Mouse (Mus musculus): ENCODE results near the gene Tmem205. TPM values are rescaled to one million over a fixed set of nuclear protein-coding genes. Genes with fewer than 3 reads are reported as not detected.

Gene Tmem205
- total RNA-seq (2014; fragmentation: Nextera tagmentation), result 40.4 and 75.8 TPM in 2 replicates
- 21.1 and 33.3 TPM in 2 replicates for total RNA-seq (2017)

DNA sequence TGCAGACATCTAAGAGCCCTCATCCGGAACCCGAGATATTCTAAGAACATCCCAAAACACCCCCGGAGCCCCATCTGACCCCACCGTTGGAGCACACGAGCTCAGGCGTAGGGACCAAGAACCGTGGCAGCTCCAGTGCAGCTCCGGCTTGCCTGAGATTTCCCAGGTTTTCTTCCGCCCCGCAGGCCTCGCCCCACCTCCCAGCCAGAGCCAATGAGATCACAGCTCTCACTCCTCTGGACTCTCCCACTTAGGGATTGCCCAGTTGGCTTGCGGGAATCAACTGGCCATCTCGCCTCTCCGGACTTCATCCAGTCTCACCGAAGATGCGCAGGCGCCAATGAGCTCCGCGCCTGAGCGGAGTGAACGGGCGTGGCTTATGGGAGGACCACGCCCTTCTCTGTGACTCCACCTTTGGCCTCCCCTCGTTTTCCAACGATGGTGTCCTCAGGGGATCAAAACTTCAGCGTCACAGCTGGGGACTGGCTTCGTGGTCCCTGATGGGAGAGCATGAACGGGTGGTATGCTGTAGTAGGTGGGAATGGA lies at the start of gene Tmem205, which contains the start of gene Ccdc159:
Tmem205 (minus strand) TSS at position 349 of the 546 bp plus-strand sequence.
Ccdc159 (plus strand) TSS at position 264 of the 546 bp plus-strand sequence.
- ATAC-seq (replicated peaks; ENCODE audit: poor library complexity, severe bottlenecking), result peak; percentile 81

DNA sequence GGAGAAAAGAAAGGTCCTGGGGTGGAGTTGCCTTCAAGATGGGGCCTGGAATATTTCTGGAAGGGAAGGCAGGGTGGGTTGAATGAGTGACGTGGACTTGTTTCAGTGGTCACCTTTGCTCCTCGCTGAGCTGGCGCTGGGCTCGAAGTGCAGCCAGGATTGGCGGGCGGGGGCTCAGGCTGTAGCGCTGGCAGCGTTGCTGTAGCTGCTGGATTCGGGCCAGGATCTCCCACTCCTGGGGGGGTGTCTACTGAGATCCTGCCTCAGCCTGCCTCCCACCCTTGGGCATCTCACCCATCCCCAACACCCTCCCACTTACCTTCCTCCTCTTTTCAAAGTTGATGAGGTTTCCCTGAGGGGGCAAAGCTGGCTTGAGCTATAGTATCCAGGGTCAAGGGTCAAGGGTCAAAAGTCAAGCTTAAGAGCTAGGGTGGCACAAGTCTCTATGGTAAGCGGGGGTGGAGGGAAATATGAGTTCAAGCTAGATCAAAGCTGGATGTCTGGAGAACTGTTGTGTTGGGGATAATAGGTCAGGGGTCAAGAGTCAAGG lies 49.3 kb upstream of the Tmem205 start:
- ATAC-seq (replicated peaks; ENCODE audit: poor library complexity, severe bottlenecking), result no peak

DNA sequence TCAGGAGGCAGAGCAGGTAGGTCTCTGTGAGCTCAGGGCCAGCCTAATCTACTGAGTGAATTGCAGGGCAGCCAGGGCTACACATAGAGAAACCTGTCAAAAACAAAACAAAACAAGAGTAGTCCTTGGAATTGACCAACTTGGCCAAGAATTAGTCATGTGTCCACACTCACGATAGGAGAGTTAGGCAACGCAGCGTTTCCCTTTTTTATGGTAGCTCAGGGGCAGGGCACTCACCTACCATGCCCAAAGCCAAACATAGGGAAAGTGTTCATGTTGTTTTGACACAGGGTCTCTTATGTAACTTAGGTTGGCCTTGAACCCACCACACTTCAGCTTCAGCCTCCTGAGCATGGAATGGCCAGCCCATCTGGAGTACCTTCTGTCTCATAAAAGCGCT lies 41.9 kb upstream of the Tmem205 start:
- ATAC-seq (replicated peaks; ENCODE audit: poor library complexity, severe bottlenecking), result peak; percentile 79

DNA sequence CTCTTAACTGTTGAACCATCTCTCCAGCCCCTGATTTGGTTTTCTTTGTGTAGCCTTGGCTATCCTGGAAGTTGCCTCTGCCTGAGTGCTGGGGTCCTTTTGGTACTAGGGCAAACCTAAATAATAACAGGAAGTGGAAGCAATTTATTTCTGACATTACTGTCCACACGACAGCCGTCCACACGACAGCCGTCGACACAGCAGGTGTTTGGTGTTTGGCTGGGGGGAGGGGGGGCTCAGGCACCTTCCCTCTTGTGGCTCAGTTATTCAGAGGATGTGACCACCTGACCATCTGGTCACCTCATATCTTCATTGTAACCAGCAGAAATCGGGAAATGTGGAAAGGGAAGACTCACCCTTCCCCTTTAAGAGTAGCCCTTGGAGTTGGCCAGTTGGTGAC lies 41.5 kb upstream of the Tmem205 start:
- ATAC-seq (replicated peaks; ENCODE audit: poor library complexity, severe bottlenecking), result no peak; the same call in 1 of the 2 replicates

DNA sequence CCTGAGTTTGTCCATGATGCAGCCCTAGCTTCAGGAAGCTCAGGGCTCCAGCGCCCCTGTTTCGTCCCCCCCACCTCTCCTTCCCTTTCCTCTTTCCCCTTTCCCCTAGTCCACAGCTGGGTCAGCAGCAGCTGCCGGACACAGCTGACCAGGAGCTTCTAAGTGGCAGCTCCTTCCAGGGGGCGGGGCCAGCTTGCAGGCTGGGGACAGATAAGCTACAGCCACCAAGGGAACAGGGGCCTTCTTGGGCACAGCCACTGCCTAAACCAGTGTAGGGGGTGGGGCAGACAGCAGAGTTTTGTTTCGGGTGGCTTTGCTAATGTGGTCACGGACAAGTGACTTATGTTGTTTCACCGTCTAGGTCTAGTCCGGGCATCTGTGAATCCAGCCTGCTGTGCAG lies 36.1 kb upstream of the Tmem205 start, which contains the start of gene Epor:
Epor (minus strand) TSS at position 90 of the 400 bp plus-strand sequence.
- ATAC-seq (replicated peaks; ENCODE audit: poor library complexity, severe bottlenecking), result peak; percentile 9; the same call in 1 of the 2 replicates

DNA sequence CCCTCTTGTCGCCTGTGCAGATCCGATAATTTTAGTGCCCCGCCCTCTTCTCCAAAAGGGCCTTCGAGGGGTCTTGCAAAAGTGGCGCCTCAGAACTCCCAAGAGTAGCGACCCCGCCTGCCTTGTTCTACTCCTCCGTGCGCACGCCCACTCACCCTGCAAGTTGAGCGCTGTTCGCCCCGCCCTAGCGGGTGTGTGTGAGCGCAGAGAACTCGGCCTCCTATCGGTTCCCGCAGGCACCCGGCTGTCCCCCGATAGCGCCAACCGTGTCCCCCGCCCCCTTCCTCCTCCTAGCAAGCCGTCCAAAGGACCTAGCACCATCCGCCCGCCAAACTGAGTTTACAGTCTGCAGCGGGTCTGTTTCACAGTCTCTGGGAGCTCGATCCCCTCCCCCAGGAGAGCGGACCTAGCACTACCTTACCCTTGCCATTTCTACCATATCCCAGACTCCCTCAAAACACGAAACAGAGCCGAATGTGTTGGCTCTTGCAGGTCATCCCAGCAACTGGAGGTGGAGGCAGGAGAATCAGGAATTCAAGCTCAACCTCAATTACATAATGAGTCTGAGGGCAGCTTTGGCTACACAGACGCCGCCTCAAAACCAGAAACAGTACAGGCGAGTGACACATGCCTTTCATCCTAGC lies 35.2 kb upstream of the Tmem205 start:
- peak; percentile 92 for ATAC-seq (replicated peaks; ENCODE audit: poor library complexity, severe bottlenecking)

DNA sequence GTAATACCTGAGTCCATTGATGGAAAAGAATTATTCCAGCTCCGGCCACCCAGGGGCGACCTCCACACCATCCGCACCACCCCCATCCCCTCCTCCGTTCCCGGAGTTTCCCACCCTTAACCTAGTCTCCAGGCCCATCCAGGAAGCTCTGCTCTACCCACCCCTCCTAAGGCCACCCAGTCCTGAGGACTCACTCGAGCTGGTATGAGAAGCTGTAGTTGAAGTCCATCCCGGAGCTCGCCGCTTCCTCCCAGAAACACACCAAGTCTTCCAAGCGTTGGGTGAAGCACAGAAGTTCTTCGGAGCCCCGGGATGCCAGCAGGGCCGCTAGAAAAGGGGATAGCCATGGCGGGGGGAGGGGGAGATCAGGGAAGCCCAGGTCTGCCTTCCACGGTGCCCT lies 34.7 kb upstream of the Tmem205 start:
- ATAC-seq (replicated peaks; ENCODE audit: poor library complexity, severe bottlenecking), result no peak

DNA sequence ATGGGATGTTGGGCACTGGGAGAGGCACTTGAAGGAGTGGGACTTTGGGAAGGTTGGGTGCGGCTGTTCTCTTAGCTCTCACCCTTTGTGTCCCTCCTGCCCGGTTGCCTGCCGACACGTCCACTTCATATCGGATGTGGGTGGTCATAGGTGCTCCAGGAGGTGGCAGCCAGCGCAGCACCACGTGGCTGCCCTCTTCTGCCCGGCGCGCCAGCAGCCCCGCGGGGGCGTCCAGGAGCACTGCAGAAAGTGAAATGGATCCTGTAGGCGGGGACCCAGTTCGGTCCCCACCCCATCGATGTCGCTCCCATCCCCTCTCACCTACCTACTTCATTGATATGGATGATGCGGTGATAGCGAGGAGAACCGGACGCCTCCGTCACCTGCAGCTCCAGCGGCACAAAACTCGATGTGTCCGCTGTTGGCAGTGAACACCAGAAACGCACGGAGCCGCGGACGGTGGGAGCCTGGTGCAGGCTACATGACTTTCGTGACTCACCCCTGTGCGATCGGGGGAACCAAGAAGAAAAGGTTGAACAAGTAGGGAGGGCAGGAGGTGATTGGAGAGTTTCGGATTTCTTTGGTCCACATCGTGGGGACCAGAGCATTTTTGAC lies 34.1 kb upstream of the Tmem205 start:
- peak; percentile 22; the same call in 1 of the 2 replicates for ATAC-seq (replicated peaks; ENCODE audit: poor library complexity, severe bottlenecking)

DNA sequence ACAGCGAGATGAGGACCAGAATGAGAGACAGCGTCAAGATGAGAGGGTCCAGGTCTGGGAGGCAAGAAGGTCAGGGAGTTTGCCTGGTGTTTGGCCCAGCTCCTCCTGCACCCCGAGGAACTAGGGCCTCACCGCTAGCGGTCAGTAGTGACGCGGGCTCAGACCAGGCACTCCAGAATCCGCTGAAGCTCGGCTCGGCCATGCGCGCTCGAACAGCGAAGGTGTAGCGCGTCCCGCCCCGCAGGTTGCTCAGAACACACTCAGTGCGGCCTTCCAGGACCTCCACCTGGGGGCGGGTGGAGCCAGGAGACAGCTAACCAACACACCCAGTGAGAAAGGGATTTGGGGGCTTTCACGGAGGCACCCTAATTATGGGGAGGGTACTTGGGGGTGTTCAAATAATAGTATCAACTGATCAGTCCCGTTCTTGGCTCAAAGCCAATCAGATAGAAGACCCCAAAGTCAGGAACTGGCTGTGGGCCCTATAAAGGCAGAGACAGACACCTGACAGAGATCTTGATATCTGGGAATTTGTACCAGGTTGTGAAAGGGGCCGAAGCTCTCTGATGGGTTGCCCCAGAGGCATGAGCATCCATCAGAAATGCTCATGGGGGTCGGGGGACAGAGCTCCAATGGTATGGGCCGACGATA lies 33.3 kb upstream of the Tmem205 start:
- no peak for ATAC-seq (replicated peaks; ENCODE audit: poor library complexity, severe bottlenecking)

DNA sequence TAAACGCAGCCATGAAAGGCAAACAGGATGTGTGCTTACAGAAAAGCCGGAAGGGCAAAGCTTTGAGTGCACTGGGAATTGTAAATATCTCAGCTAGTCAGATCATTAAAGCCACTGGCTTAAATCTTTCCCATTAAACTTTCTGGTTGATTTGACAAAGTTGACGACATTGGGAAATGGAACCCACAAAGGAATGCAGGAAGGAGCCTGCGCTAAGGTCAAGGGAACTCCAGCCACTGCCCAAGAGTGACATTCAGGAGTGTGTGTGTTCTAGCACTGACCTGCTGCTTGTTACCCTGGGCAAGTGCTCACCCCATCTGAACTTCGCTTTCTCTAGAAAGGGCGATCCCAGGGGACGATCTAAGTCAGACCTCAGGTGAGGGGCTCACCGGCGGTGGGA lies 32.8 kb upstream of the Tmem205 start:
- no peak for ATAC-seq (replicated peaks; ENCODE audit: poor library complexity, severe bottlenecking)

DNA sequence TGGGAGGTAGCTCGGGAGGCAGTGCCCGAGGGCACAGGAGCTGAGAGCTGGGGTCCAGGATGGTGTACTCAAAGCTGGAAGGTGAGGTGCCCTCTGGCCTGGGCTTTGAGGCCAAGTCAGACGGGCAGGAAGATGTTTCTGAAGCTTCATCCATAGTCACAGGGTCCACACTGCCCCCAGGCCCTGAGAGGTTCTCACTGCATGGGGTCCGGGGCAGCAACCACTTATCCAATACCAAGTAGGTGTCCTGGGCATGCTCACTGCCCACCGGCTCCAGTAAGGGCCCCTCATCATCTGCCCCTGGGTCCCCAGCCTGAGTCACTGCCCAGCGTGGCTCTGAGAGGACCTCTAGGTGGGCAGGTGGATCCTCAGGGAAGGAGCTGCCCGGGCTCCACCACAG lies 31.9 kb upstream of the Tmem205 start:
- ATAC-seq (replicated peaks; ENCODE audit: poor library complexity, severe bottlenecking), result no peak

DNA sequence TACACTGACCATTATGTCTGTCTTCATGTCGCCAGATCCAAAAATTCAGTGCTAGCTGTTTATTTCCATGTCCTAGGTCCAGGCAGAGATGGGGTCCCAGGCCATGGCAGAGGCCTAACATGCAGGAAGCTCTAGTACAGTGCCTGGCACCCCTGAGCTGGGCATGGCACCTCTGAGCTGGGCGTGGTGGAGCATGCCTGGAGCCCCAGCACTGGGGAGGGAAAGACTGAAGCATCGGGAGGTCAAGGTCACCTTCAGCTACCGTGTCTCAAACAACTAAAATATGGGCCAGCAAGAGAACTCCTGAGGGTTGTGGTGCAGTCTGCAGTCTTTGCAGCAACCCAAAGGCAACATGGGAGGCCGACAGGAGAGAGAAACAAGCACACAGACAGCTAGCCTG lies 31.0 kb upstream of the Tmem205 start:
- ATAC-seq (replicated peaks; ENCODE audit: poor library complexity, severe bottlenecking), result no peak

DNA sequence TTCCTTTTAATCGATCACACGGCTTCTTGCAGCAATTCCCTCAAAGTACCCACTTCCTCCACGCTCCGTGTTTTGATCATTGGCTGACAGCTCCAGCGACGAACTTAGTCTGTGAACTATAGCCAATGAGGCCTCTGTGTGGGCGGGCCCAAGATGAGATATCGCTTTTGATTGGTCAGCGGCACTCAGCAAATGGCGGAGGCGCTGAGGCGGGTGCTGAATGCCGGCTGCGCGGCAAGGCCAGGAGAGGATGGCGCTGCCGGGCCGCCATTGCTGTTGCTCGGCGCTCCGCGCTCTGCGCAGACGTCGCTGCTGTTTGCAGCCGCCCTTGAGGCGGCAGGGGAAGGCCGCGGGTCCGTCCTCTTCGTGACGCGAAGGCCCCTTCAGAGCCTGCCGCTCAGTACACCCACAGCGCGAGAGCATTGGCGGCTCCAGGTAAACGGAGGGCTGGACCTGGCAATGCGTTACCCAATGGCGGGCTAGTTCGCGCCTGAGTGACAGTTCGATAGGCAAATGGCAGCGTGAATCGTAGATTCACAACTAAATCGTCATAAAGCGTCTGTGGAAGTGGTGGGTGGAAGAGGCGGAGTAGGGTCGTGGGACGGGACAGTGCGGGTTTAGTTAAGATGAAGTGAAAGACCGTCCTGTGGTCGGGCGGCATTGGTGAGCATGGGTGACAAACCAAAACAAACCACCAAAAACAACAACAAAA lies 28.4 kb upstream of the Tmem205 start, which contains the start of gene Swsap1:
Swsap1 (plus strand) TSS at position 186 of the 712 bp plus-strand sequence.
- ATAC-seq (replicated peaks; ENCODE audit: poor library complexity, severe bottlenecking), result peak; percentile 90

DNA sequence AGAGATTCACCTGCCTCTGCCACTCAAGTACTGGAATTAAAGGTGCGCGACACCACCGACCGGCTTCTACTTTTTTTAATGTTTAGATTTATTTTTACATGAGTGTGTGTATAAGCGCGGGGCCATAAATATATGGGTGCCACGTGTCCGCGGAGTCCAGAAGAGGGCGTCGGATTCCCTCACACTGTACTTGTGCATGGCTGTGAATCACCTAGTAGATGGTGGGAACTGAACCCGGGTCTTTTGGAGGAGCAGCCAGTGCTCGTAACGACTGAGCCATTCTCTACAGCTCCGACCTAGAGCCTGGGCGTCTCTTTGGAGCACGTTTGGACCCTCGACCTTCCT lies 27.8 kb upstream of the Tmem205 start:
- ATAC-seq (replicated peaks; ENCODE audit: poor library complexity, severe bottlenecking), result peak; percentile 20

DNA sequence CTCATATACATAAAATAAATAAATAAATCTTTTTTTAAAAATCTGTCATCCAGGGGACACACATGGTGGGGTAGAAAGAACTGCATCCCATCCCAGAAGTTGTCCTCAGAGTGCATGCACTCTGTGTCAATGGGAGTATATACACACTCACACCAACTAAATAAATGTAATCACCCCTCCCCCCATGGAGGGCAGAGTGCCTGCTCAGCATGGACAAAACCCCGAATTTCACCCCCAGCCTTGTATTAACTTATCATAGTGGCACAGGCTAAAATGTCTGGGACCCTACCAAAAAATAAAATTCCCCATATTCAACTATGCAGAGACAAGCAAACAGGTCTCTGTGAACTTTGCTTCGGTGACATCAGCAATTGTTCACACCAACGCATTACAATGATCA lies 27.3 kb upstream of the Tmem205 start:
- ATAC-seq (replicated peaks; ENCODE audit: poor library complexity, severe bottlenecking), result no peak

DNA sequence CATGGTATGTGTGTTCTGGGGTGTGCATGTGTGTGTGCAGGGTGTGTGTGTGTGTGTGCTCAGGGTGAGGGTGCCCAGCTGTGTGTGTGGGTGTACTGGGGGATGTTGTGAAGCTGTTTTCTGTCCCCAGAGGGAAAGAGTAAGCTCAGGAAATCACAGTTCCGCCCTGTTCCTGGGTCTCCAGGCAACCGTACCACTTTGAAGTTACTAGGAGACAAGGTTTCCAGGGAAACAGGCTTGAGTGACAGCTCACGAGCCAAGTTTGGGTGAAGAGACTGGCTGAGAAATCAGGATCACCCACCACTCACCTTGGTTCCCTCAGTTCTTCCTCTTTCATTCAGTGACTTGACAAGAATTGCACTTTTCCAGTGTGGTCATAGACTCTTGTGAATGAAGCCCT lies 26.2 kb upstream of the Tmem205 start:
- no peak for ATAC-seq (replicated peaks; ENCODE audit: poor library complexity, severe bottlenecking)

DNA sequence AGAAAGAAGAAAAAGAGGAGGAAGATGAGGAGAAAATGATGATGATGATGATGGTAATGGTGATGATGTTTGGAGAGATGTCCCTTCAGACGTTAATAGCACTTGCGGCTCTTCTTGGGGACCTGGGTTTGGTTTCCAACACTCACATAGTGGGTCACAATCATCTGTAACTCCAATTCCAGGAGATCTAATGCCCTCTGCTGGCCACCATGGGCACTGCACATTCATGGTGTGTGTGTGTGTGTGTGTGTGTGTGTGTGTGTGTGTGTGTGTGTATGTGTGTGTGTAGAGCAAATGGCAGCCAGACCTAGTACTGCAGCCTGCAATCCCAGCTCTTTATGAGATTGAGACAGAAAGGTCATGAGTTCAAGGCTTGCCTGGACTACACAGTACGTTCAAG lies 24.6 kb upstream of the Tmem205 start:
- no peak for ATAC-seq (replicated peaks; ENCODE audit: poor library complexity, severe bottlenecking)

DNA sequence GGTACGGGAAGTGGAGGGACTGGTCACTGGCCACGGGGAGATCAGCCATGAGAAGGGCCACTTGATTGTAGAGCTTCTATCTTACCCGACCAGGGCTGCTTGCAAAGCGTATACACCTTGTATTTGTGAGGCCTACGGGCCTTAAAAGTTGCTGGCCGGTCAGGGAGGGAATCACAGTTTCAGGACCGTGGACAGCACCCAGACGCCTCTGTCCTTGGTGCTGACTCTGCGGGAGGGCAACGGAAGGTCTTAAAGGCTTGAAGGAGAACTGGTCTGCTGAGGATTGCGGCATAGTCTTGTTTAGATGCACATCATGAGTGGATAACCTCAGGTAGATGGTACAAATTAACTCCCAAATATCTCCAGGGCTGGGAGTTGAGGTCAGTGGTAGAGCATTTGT lies 23.0 kb upstream of the Tmem205 start:
- ATAC-seq (replicated peaks; ENCODE audit: poor library complexity, severe bottlenecking), result peak; percentile 83

DNA sequence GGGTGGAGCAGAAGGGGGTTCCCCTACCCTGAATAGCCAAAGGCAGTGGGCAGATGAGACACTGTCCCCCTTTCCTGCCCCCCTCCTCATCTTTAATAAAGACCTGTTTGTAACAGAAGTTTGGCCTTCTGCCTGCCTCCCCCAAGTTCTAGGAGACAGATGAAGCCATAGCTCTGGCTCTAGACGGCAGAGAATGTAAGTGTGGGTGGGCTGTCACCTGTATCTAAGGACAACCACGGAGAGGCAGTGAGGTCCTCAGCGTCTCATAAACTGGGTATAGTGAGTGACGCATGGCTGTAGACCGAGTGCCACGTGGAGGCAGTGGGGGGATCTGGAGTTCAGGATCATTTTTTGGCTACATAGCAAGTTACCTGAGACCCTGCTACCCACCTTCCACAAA lies 21.4 kb upstream of the Tmem205 start:
- ATAC-seq (replicated peaks; ENCODE audit: poor library complexity, severe bottlenecking), result no peak

DNA sequence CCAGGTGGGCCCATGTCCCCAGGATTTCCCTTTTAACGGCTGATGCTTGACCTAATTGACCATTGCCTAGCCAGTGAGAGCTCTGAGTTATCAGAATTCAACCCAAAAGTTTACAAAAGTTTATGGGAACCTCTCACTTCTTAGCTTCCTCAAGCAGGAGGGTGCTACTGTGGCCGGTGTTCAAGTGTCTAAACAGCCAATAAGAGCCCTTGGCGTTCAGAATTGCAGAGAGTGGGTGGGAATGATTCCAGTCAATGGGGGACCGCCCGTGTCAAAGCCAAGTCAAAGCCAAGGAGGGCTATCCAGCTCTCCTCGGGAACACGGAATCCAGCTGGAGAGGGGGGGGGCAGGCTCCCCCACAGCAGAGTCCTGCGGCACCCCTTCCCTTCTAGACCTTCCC lies 20.8 kb upstream of the Tmem205 start:
- ATAC-seq (replicated peaks; ENCODE audit: poor library complexity, severe bottlenecking), result no peak
